Mouse (Mus musculus) lung, adult 18-20 months (tissue): Measurements from ENCODE around the gene Exoc3.

ENCODE experiments used
- DNase-seq, 2 experiments: peaks; one replicate each; pipeline ENCODE4 v3.0.0; 2022; ENCODE audit warnings: mixed read lengths in 2 of 2

Gene Exoc3

DNA sequence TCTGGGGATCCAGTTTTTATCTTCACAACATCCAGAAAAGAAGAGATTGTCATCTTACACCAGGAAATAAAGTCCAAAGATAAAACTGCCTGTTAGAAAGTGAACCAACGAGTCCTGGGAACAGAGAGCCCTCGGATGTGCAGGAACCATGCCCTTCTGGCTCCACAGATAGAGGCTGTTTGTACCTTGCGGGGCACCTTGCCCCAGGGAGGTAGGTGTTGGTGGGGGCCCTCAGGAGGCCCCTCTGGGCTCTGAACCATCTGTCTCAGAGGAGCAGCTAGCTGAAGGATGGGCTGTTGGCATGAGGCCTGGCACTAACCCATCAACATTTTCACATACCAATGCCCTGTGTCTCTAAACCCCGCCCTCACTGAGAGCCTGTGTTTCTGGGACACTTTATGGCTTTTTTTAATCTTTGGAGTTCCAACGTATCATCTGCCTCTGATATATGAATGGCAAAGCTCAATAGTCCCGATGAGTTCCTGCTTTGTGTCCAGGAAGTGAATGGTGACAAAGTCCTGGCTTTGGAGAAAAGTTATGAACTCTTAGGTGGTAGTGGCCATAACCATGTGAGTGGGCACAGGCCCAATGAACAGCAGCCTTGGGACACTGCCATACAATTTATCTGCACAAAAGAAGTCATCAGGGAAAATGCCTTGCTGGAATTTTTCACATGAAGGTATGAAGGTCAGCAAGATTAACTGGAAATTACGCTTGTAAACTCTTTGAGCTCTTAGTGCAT is 69.5 kb downstream of the Exoc3 start:
- no peak for DNase-seq

- DNase-seq: no peak
Observed at GRCm38 (mm10) chr13:74129909-74130308, 78.6 kb downstream of the Exoc3 start.

GRCm38 (mm10) chr13:74127571-74127970 is 81.0 kb downstream of the Exoc3 start:
- DNase-seq: no peak

GRCm38 (mm10) chr13:74122632-74123031 is 85.9 kb downstream of the Exoc3 start:
- no peak for DNase-seq

GRCm38 (mm10) chr13:74121795-74122330 is 86.7 kb downstream of the Exoc3 start:
- no peak for DNase-seq

DNA sequence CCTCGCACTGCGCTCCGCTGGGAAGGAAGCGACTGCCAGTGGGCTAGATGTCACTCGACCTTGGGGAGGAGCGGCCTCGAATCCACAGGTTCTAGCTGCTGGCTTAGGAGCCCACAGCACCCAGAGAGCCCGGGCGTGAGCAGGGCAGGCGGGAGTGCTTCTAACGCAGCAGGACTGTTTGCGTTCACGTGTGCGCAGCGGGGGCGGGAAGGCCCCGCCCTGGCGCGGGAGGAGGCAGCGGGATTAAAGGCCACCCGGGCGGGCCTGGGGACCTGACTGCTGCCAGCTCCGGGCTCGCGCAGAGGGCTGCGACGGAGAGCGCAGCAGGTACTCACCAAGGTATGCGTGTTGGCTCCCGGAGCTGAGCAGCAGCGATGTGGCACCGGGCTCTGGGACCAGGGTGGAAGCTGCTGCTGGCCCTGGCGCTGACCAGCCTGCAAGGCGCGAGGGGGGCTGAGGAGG is 87.4 kb downstream of the Exoc3 start, which contains the start of gene Slc9a3:
Gene Slc9a3, plus strand, starts transcription at position 317 of the 462 bp plus-strand sequence.
- no peak for DNase-seq
